Mouse (Mus musculus): Measurements from ENCODE around the gene Stk11ip. TPM values are rescaled to one million over a fixed set of nuclear protein-coding genes. Genes with fewer than 3 reads are reported as not detected.

The Stk11ip gene
- polyA plus RNA-seq, 1 experiment from 2014 or later, result 20.6 TPM

GRCm38 (mm10) chr1:75519576-75519975 is 1.8 kb upstream of the Stk11ip start:
- Histone ChIP-seq H3K27ac (ENCODE audit: low read depth, low read length) (no peak overlapping the region), H3K4me2 (ENCODE audit: low read depth) (no peak overlapping the region), H3K4me3 (ENCODE audit: low read depth, low read length) (no peak overlapping the region), H3K9ac (ENCODE audit: low read length) (no peak overlapping the region), H3K9me3 (ENCODE audit: control insufficient read depth, low read length) (no peaks in the 10 kb centered on the region), H3K4me1 (ENCODE audit: control insufficient read depth, insufficient read depth, low read length) (no peaks in the 10 kb centered on the region), H3K27me3 (ENCODE audit: control insufficient read depth, insufficient read depth, low read length) (no peaks in the 10 kb centered on the region), H3K36me3 (ENCODE audit: control insufficient read depth, insufficient read depth, low read length) (no peaks in the 10 kb centered on the region)
- ATAC-seq (ENCODE audit: insufficient read depth, low FRiP score, low TSS enrichment) (no peak), DNase-seq (ENCODE audit: low spot score) (no peak)
- 85% methylated on average over 5 of the region's 5 CpGs for WGBS

- DNase-seq (ENCODE audit: low spot score), result no peak
- Histone ChIP-seq H3K36me3 (ENCODE audit: control insufficient read depth, insufficient read depth, low read length) (0 out of 2 replicates have a peak, but pooled peaks cover 2% of the 10 kb centered on the region), H3K4me3 (ENCODE audit: low read depth, low read length) (no peak overlapping the region), H3K4me2 (ENCODE audit: low read depth) (no peak overlapping the region), H3K27me3 (ENCODE audit: control insufficient read depth, insufficient read depth, low read length) (no peaks in the 10 kb centered on the region), H3K9ac (ENCODE audit: low read length) (no peak overlapping the region), H3K27ac (ENCODE audit: low read depth, low read length) (no peak overlapping the region), H3K4me1 (ENCODE audit: control insufficient read depth, insufficient read depth, low read length) (no peaks in the 10 kb centered on the region), H3K9me3 (ENCODE audit: control insufficient read depth, low read length) (no peaks in the 10 kb centered on the region)
- WGBS, result 92% methylated on average over 7 of the region's 7 CpGs
- no peak for ATAC-seq (ENCODE audit: insufficient read depth, low FRiP score, low TSS enrichment)
Observed at GRCm38 (mm10) chr1:75524679-75525078, 3.4 kb downstream of the Stk11ip start.

- Histone ChIP-seq H3K4me2 (ENCODE audit: low read depth) (no peak overlapping the region), H3K27me3 (ENCODE audit: control insufficient read depth, insufficient read depth, low read length) (no peaks in the 10 kb centered on the region), H3K4me3 (ENCODE audit: low read depth, low read length) (no peak overlapping the region), H3K27ac (ENCODE audit: low read depth, low read length) (no peak overlapping the region), H3K4me1 (ENCODE audit: control insufficient read depth, insufficient read depth, low read length) (no peaks in the 10 kb centered on the region), H3K9ac (ENCODE audit: low read length) (no peak overlapping the region), H3K9me3 (ENCODE audit: control insufficient read depth, low read length) (no peaks in the 10 kb centered on the region), H3K36me3 (ENCODE audit: control insufficient read depth, insufficient read depth, low read length) (peaks cover 7% of the 10 kb centered on the region)
- no peak for DNase-seq (ENCODE audit: low spot score)
- no peak for ATAC-seq (ENCODE audit: insufficient read depth, low FRiP score, low TSS enrichment)
- WGBS, result 83% methylated on average over 4 of the region's 4 CpGs
Observed at GRCm38 (mm10) chr1:75530546-75530945, 9.2 kb downstream of the Stk11ip start.

DNA sequence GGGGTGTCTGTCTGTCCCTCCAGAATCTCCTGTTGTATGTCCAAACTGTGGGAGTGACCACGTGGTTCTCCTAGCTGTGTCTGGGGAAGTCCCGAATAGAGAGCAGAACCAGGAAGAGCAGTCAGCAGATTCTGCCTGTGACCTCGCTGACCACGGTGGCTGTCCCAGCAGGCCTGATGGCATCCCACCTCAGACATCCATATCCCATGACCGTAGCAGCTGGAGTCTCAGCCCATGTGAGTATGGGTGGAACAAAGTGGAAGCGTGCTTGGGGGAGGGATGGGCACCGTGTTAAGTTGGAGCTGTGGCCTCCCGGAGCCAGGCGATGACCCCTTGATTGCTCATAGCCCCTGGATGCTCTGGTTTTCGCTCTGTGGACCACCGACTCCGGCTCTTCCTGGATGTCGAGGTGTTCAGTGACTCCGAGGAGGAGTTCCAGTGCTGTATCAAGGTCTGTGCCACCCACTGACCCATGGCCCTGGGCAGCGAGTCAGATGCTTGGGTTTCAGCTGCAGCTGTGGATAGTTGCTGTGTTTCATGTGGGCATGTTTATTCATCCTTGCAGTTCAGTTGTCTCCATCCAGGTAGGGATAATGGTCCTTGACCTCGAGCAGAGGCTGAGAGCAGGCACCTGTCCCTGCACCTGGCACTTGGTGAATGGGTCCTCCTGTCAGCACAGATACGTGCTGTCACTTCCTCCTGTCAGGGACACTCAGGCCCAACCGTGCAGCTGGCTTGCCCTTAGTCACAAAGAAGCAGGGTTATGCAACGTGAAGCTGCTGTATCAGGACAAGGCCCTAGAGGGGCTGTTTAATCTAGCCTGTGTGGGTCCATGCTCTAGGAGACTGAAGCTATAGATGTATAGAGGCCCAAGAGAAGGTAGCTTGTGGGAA is 11.2 kb downstream of the Stk11ip start:
- ATAC-seq (ENCODE audit: insufficient read depth, low FRiP score, low TSS enrichment) (no peak), DNase-seq (ENCODE audit: low spot score) (no peak)
- Histone ChIP-seq H3K27me3 (ENCODE audit: control insufficient read depth, insufficient read depth, low read length) (no peaks in the 10 kb centered on the region), H3K4me3 (ENCODE audit: low read depth, low read length) (no peak overlapping the region), H3K4me1 (ENCODE audit: control insufficient read depth, insufficient read depth, low read length) (no peaks in the 10 kb centered on the region), H3K9me3 (ENCODE audit: control insufficient read depth, low read length) (no peaks in the 10 kb centered on the region), H3K27ac (ENCODE audit: low read depth, low read length) (no peak overlapping the region), H3K36me3 (ENCODE audit: control insufficient read depth, insufficient read depth, low read length) (peaks cover 5% of the 10 kb centered on the region), H3K9ac (ENCODE audit: low read length) (no peak overlapping the region), H3K4me2 (ENCODE audit: low read depth) (no peak overlapping the region)
- WGBS, result 91% methylated on average over 19 of the region's 19 CpGs

DNA sequence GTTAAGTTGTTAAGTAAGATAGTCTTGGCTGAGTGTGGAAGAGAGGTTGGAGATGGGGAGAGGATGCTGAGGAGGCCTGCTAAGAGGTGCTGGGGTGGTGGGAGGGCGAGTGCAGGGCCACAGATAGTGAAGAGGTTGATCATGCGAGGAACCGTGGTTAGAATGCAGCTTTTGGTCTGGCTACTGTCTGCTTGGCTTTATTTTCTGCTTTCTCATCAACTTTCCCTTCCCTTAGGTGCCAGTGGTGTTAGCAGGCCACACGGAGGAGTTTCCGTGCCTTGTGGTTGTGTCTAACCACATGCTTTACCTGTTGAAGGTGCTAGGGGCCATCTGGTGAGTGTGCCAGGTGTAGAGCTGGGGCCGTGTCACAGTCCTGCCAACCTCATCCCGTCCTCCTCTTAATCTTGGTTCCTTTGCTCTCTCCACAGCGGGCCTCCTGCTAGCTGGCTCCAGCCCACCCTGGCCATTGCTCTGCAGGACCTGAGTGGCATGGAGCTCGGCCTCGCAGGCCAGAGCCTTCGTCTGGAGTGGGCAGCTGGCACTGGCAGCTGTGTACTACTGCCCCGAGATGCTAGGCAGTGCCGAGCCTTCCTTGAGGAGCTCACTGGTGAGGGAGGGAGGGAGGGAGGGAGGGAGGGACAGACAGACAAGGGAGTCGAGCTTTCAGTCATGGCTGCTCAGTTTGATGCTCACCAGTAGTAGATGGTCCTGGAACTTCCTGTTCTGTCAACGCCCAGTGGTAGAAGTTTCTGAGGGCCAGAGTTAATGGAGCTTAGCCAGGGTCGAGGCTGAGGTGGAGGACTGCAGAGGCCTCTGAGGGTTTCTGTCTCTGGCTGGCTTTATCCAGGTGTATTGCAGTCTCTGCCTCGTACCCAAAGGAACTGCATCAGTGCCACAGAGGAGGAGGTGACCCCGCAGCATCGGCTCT is 12.3 kb downstream of the Stk11ip start:
- Histone ChIP-seq H3K9me3 (ENCODE audit: control insufficient read depth, low read length) (no peaks in the 10 kb centered on the region), H3K27me3 (ENCODE audit: control insufficient read depth, insufficient read depth, low read length) (no peaks in the 10 kb centered on the region), H3K9ac (ENCODE audit: low read length) (no peak overlapping the region), H3K4me2 (ENCODE audit: low read depth) (no peak overlapping the region), H3K4me1 (ENCODE audit: control insufficient read depth, insufficient read depth, low read length) (no peaks in the 10 kb centered on the region), H3K27ac (ENCODE audit: low read depth, low read length) (no peak overlapping the region), H3K36me3 (ENCODE audit: control insufficient read depth, insufficient read depth, low read length) (peaks cover 5% of the 10 kb centered on the region), H3K4me3 (ENCODE audit: low read depth, low read length) (no peak overlapping the region)
- WGBS, result 88% methylated on average over 19 of the region's 19 CpGs
- no peak for ATAC-seq (ENCODE audit: insufficient read depth, low FRiP score, low TSS enrichment)
- no peak for DNase-seq (ENCODE audit: low spot score)

GRCm38 (mm10) chr1:75537587-75537986 is 16.3 kb downstream of the Stk11ip start:
- ATAC-seq (ENCODE audit: insufficient read depth, low FRiP score, low TSS enrichment), result no peak
- Histone ChIP-seq H3K4me3 (ENCODE audit: low read depth, low read length) (no peak overlapping the region), H3K27me3 (ENCODE audit: control insufficient read depth, insufficient read depth, low read length) (no peaks in the 10 kb centered on the region), H3K27ac (ENCODE audit: low read depth, low read length) (no peak overlapping the region), H3K36me3 (ENCODE audit: control insufficient read depth, insufficient read depth, low read length) (peaks cover 3% of the 10 kb centered on the region), H3K4me1 (ENCODE audit: control insufficient read depth, insufficient read depth, low read length) (no peaks in the 10 kb centered on the region), H3K9me3 (ENCODE audit: control insufficient read depth, low read length) (no peaks in the 10 kb centered on the region), H3K4me2 (ENCODE audit: low read depth) (no peak overlapping the region), H3K9ac (ENCODE audit: low read length) (no peak overlapping the region)
- 76% methylated on average over 2 of the region's 2 CpGs for WGBS
- DNase-seq (ENCODE audit: low spot score), result no peak

- peaks cover 2% of the 10 kb centered on the region; the same call in 1 of the 2 replicates for H3K36me3 ChIP-seq (ENCODE audit: control insufficient read depth, insufficient read depth, low read length)
- 83% methylated on average over 9 of the region's 9 CpGs for WGBS
- no peak for ATAC-seq (ENCODE audit: insufficient read depth, low FRiP score, low TSS enrichment)
Observed at GRCm38 (mm10) chr1:75538597-75539190, 17.4 kb downstream of the Stk11ip start.

DNA sequence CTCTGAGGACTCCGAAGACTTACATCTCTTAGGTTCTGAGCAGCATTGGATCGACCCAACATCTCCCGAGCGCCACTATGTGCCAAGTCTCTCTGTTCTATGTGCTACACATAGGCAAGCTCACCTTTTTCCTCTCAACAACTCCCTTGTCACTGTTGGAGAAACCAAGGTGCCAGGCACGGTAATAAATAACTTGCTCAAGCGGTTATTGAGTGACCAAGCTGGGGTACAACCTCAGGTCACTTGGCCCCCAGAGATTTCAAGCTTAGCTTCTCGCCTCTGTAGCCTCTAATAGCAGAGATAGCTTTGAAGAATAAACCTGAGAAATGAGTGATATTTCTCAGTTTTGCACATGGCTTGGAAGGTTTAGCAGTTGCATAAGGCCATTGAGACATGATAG is 20.2 kb downstream of the Stk11ip start:
- H3K9ac ChIP-seq (ENCODE audit: low read length), result no peak overlapping the region
- H3K27ac ChIP-seq (ENCODE audit: low read depth, low read length), result no peak overlapping the region
- H3K27me3 ChIP-seq (ENCODE audit: control insufficient read depth, insufficient read depth, low read length), result no peaks in the 10 kb centered on the region
- no peak overlapping the region for H3K4me3 ChIP-seq (ENCODE audit: low read depth, low read length)
- no peak overlapping the region for H3K4me2 ChIP-seq (ENCODE audit: low read depth)
- H3K4me1 ChIP-seq (ENCODE audit: control insufficient read depth, insufficient read depth, low read length), result peaks cover 3% of the 10 kb centered on the region; the same call in 1 of the 2 replicates
- DNase-seq (ENCODE audit: low spot score) (no peak), ATAC-seq (ENCODE audit: insufficient read depth, low FRiP score, low TSS enrichment) (no peak)
- 91% methylated on average over 7 of the region's 7 CpGs for whole genome bisulfite sequencing
- no peaks in the 10 kb centered on the region for H3K36me3 ChIP-seq (ENCODE audit: control insufficient read depth, insufficient read depth, low read length)
- H3K9me3 ChIP-seq (ENCODE audit: control insufficient read depth, low read length), result no peaks in the 10 kb centered on the region

More at GRCm38 (mm10) chr1:75538597-75539190, 17.4 kb downstream of the Stk11ip start:
- Histone ChIP-seq H3K4me2 (ENCODE audit: low read depth) (no peak overlapping the region), H3K4me1 (ENCODE audit: control insufficient read depth, insufficient read depth, low read length) (no peaks in the 10 kb centered on the region), H3K9ac (ENCODE audit: low read length) (no peak overlapping the region), H3K27me3 (ENCODE audit: control insufficient read depth, insufficient read depth, low read length) (no peaks in the 10 kb centered on the region), H3K9me3 (ENCODE audit: control insufficient read depth, low read length) (no peaks in the 10 kb centered on the region), H3K4me3 (ENCODE audit: low read depth, low read length) (no peak overlapping the region), H3K27ac (ENCODE audit: low read depth, low read length) (no peak overlapping the region)
- no peak for DNase-seq (ENCODE audit: low spot score)
